Mouse (Mus musculus) liver, embryonic 14.5 days (tissue): Measurements from ENCODE around the gene Ankrd11.

Experiments used
- CTCF ChIP-seq: IDR thresholded peaks from 2 replicates; pipeline ENCODE4 v1.5.1; 2016; ENCODE audit warnings: antibody characterized with exemption, low read depth, control low read depth
- EP300 ChIP-seq: IDR thresholded peaks from 2 replicates; pipeline ENCODE4 v1.6.1; 2016; ENCODE audit warnings: antibody characterized with exemption, low read depth

GRCm38 (mm10) chr8:123071176-123071575, 29.1 kb upstream of the Ankrd11 start:
- TF ChIP-seq CTCF (no peak), EP300 (no peak)
